Mouse (Mus musculus) midbrain, postnatal 0 days (tissue): ENCODE results near the gene Hspb6. TPM values are rescaled to one million over a fixed set of nuclear protein-coding genes. Genes with fewer than 3 reads are reported as not detected.

Experiments used
- ATAC-seq: fragments of 200-750 bp; cut with Nextera tagmentation; 2 replicates; pipeline ENCODE4 v1.8.0; 2017; ENCODE audit warnings: moderate number of reproducible peaks, mild to moderate bottlenecking, moderate TSS enrichment, moderate library complexity; ENCODE audit not compliant: low FRiP score
- DNase-seq: peaks from one replicate; pipeline ENCODE4 v3.0.0-alpha.2; 2015; ENCODE audit warnings: low spot score
- H3K27ac ChIP-seq: fragments of 300-500 bp; sonication (generic); 2 replicates; pipeline ENCODE4 v1.5.1; 2014; ENCODE audit warnings: low read depth, mild to moderate bottlenecking, low read length, mixed read lengths
- H3K27me3 ChIP-seq: fragments of 300-500 bp; sonication (generic); 2 replicates; pipeline ENCODE4 v1.6.1; 2014; ENCODE audit warnings: low read length, control low read depth, mixed read lengths; ENCODE audit not compliant: insufficient read depth
- H3K36me3 ChIP-seq: fragments of 300-500 bp; sonication (generic); 2 replicates; pipeline ENCODE4 v1.6.1; 2014; ENCODE audit warnings: low read length, control low read depth, mixed read lengths; ENCODE audit not compliant: insufficient read depth
- H3K4me1 ChIP-seq: fragments of 300-500 bp; sonication (generic); 2 replicates; pipeline ENCODE4 v1.6.1; 2014; ENCODE audit warnings: mild to moderate bottlenecking, control low read depth, antibody characterized with exemption, low read length, mixed read lengths; ENCODE audit not compliant: insufficient read depth
- H3K4me2 ChIP-seq: fragments of 300-500 bp; sonication (generic); 2 replicates; pipeline ENCODE4 v1.6.1; 2014; ENCODE audit warnings: low read depth, mild to moderate bottlenecking, low read length, mixed read lengths; ENCODE audit not compliant: poor library complexity, severe bottlenecking
- H3K4me3 ChIP-seq: fragments of 300-500 bp; sonication (generic); 2 replicates; pipeline ENCODE4 v1.5.1; 2014; ENCODE audit warnings: low read depth, mild to moderate bottlenecking, low read length, moderate library complexity
- H3K9ac ChIP-seq: fragments of 300-500 bp; sonication (generic); replicated peaks from 2 replicates; pipeline ENCODE4 v1.6.1; 2014; ENCODE audit warnings: mild to moderate bottlenecking, low read length, moderate library complexity, mixed read lengths; ENCODE audit not compliant: poor library complexity, severe bottlenecking
- H3K9me3 ChIP-seq: fragments of 300-500 bp; sonication (generic); 2 replicates; pipeline ENCODE4 v1.6.1; 2016; ENCODE audit warnings: low read length, control low read depth
- CTCF ChIP-seq: IDR thresholded peaks from 2 replicates; pipeline ENCODE4 v1.5.1; 2016; ENCODE audit warnings: antibody characterized with exemption, mild to moderate bottlenecking
- WGBS: fragments of 180-500 bp; shearing (Covaris S2); extraction: QIAGEN DNeasy Blood & Tissue Kit; methylation state at CpG from one replicate; pipeline ENCODE4 v1.1.7; 2014; 5-methylcytosine and 5-hydroxymethylcytosine counted together
- polyA plus RNA-seq: library from polyadenylated mRNA; unstranded; fragments of >200 nt; fragmentation: Nextera tagmentation; extraction: Ambion mirVana; gene quantifications from 2 replicates; pipeline ENCODE4 v1.2.1, GENCODE M21; 2015
- total RNA-seq: library from RNA; depleted of rRNA; stranded (reverse); fragments of >200 nt; gene quantifications from 2 replicates; pipeline ENCODE4 v1.2.3, GENCODE M21; 2014

The Hspb6 gene
- total and polyA plus RNA-seq, 2 experiments from 2014 or later: 6.2 to 13.5 TPM

GRCm38 (mm10) chr7:30560296-30560695 lies 8.3 kb downstream of the Hspb6 start:
- peak overlapping the region; percentile 92; the same call in 1 of the 2 replicates for H3K4me2 ChIP-seq
- H3K9me3 ChIP-seq: no peaks in the 10 kb centered on the region
- WGBS: 54% methylated on average over 2 of the region's 2 CpGs
- H3K36me3 ChIP-seq: peaks cover 14% of the 10 kb centered on the region
- no peaks in the 10 kb centered on the region for H3K27me3 ChIP-seq
- H3K4me1 ChIP-seq: no peaks in the 10 kb centered on the region
- no peak for TF ChIP-seq CTCF
- ATAC-seq: no peak
- DNase-seq: no peak
- no peak overlapping the region for H3K4me3 ChIP-seq
- H3K9ac ChIP-seq: no peak overlapping the region
- H3K27ac ChIP-seq: no peak overlapping the region

- Histone ChIP-seq H3K9me3 (no peaks in the 10 kb centered on the region), H3K27ac (0 out of 2 replicates have a peak overlapping the region, but pooled peaks have one; percentile 18), H3K4me2 (peak overlapping the region; percentile 79), H3K4me1 (no peaks in the 10 kb centered on the region), H3K9ac (peak overlapping the region; percentile 55), H3K4me3 (peak overlapping the region; percentile 63), H3K27me3 (no peaks in the 10 kb centered on the region), H3K36me3 (peaks cover 19% of the 10 kb centered on the region)
- DNase-seq (peak; percentile 21), ATAC-seq (0 out of 2 replicates have a peak, but pooled peaks have one; percentile 0)
- no peak for TF ChIP-seq CTCF
- 1% methylated on average over 27 of the region's 27 CpGs for WGBS
Observed at GRCm38 (mm10) chr7:30562526-30563116, 10.6 kb downstream of the Hspb6 start.

- peak; percentile 86 for ATAC-seq
- Histone ChIP-seq H3K9me3 (no peaks in the 10 kb centered on the region), H3K4me1 (no peaks in the 10 kb centered on the region), H3K4me3 (peak within 1 kb of the TSS; percentile 63), H3K9ac (peak within 1 kb of the TSS; percentile 75), H3K27ac (peak within 1 kb of the TSS; percentile 86), H3K36me3 (peaks cover 23% of the 10 kb centered on the region), H3K27me3 (no peaks in the 10 kb centered on the region), H3K4me2 (peak within 1 kb of the TSS; percentile 79)
- under 1% methylated on average over 45 of the region's 45 CpGs for WGBS
- peak; percentile 99 for DNase-seq
- peak; percentile 17; the same call in 1 of the 2 replicates for TF ChIP-seq CTCF
Observed at GRCm38 (mm10) chr7:30563117-30563905, 11.3 kb downstream of the Hspb6 start, which contains the start of the genes U2af1l4, Gm49396 and Psenen. U2af1l4 (plus strand) TSS chr7:30563301. Gm49396 (plus strand) TSS chr7:30563344. Psenen (minus strand) TSS chr7:30563627.

- WGBS: 25% methylated on average over 6 of the region's 6 CpGs
Observed at GRCm38 (mm10) chr7:30563906-30564280, 11.9 kb downstream of the Hspb6 start.

GRCm38 (mm10) chr7:30564970-30565571 lies 13.1 kb downstream of the Hspb6 start, which contains the start of gene Igflr1:
Igflr1 (plus strand) TSS chr7:30565427.
- WGBS: 95% methylated on average over 12 of the region's 12 CpGs
- ATAC-seq (no peak), DNase-seq (no peak)
- H3K9ac ChIP-seq: no peak within 1 kb of the TSS
- H3K27me3 ChIP-seq: no peaks in the 10 kb centered on the region
- no peaks in the 10 kb centered on the region for H3K4me1 ChIP-seq
- no peaks in the 10 kb centered on the region for H3K9me3 ChIP-seq
- H3K4me2 ChIP-seq: no peak within 1 kb of the TSS; the same call in 1 of the 2 replicates
- peaks cover 41% of the 10 kb centered on the region for H3K36me3 ChIP-seq
- H3K27ac ChIP-seq: no peak within 1 kb of the TSS
- no peak within 1 kb of the TSS for H3K4me3 ChIP-seq
- no peak for TF ChIP-seq CTCF

More at GRCm38 (mm10) chr7:30563906-30564280, 11.9 kb downstream of the Hspb6 start:
- TF ChIP-seq CTCF: 0 out of 2 replicates have a peak, but pooled peaks have one; percentile 1
- no peaks in the 10 kb centered on the region for H3K27me3 ChIP-seq
- no peaks in the 10 kb centered on the region for H3K9me3 ChIP-seq
- no peak for ATAC-seq
- H3K27ac ChIP-seq: peak overlapping the region; percentile 86
- H3K4me1 ChIP-seq: no peaks in the 10 kb centered on the region
- H3K4me2 ChIP-seq: peak overlapping the region; percentile 78
- peak overlapping the region; percentile 75 for H3K9ac ChIP-seq
- peaks cover 29% of the 10 kb centered on the region for H3K36me3 ChIP-seq
- peak overlapping the region; percentile 63 for H3K4me3 ChIP-seq
- no peak for DNase-seq
